Mouse (Mus musculus) inflammation-experienced regulatory T-cells, adult 6 months (primary cell): ENCODE measurements around the gene Tusc2. TPM values are rescaled to one million over a fixed set of nuclear protein-coding genes. Genes with fewer than 3 reads are reported as not detected.

ENCODE experiments used
- ATAC-seq: one replicate; pipeline ENCODE4 v1.8.0; 2017
- polyA plus RNA-seq, 3 experiments: library from polyadenylated mRNA; unstranded; fragments of 100-300 nt; shearing (Covaris generic); gene quantifications; one replicate each; pipeline ENCODE4 v1.2.1; 2017

Gene Tusc2
- polyA plus RNA-seq, 3 experiments from 2014 or later = 5.3 to 8.5 (median 7.7) TPM

GRCm38 (mm10) chr9:107612191-107612944, 49.3 kb downstream of the Tusc2 start:
- ATAC-seq = peak; percentile 91

- peak; percentile 63 for ATAC-seq
Measured at GRCm38 (mm10) chr9:107612945-107613569, 50.0 kb downstream of the Tusc2 start.

- ATAC-seq = no peak
Measured at GRCm38 (mm10) chr9:107615035-107615434, 52.0 kb downstream of the Tusc2 start.

Other genes with a start within 250 kb of the Tusc2 start
- gene Hemk1, start 224.9 kb upstream of the Tusc2 start, polyA plus RNA-seq = 10 to 100 TPM; 22.0 to 35.2 (median 29.8) TPM
- 1 to 10 TPM in 2 of 3 experiments, under 1 TPM in 1; 0.99 to 3.2 (median 1.3) TPM for gene 6430571L13Rik, start 222.7 kb upstream of the Tusc2 start, polyA plus RNA-seq
- under 1 TPM in 2 of 3 experiments, not detected in 1; 0.19 to 0.44 TPM for gene Cacna2d2, start 163.6 kb upstream of the Tusc2 start, polyA plus RNA-seq
- gene Tmem115, start 29.3 kb upstream of the Tusc2 start, polyA plus RNA-seq = 10 to 100 TPM; 17.5 to 28.0 (median 19.6) TPM
- gene Cyb561d2, start 21.1 kb upstream of the Tusc2 start, polyA plus RNA-seq = 10 to 100 TPM; 66.5 to 78.0 (median 67.2) TPM
- 10 to 100 TPM; 48.4 to 55.1 (median 54.4) TPM for gene Nprl2, start 21.0 kb upstream of the Tusc2 start, polyA plus RNA-seq
- 1 to 10 TPM; 1.8 to 2.9 (median 2.1) TPM for gene Zmynd10, start 16.0 kb upstream of the Tusc2 start, polyA plus RNA-seq
- 10 to 100 TPM; 77.8 to 84.6 (median 82.3) TPM for gene Rassf1, start 11.7 kb upstream of the Tusc2 start, polyA plus RNA-seq
- gene Hyal2, start 4.7 kb downstream of the Tusc2 start, polyA plus RNA-seq = 10 to 100 TPM in 2 of 3 experiments, 1 to 10 TPM in 1; 8.2 to 13.9 (median 10.3) TPM
- gene Hyal1, start 13.7 kb downstream of the Tusc2 start, polyA plus RNA-seq = 1 to 10 TPM; 2.9 to 7.0 (median 5.8) TPM
- gene Naa80, start 15.6 kb downstream of the Tusc2 start, polyA plus RNA-seq = 10 to 100 TPM; 13.8 to 23.8 (median 19.2) TPM
- gene Hyal3, start 17.6 kb downstream of the Tusc2 start, polyA plus RNA-seq = 1 to 10 TPM in 1 of 3 experiments, under 1 TPM in 2; 0.59 to 1.7 (median 0.94) TPM
- gene Ifrd2, start 24.4 kb downstream of the Tusc2 start, polyA plus RNA-seq = 10 to 100 TPM; 13.7 to 32.0 (median 31.7) TPM
- gene Sema3b, start 46.0 kb downstream of the Tusc2 start, polyA plus RNA-seq = not detected
- 100 to 1,000 TPM; 136 to 264 (median 154) TPM for gene Gnai2, start 72.1 kb downstream of the Tusc2 start, polyA plus RNA-seq
- gene Slc38a3, start 106.3 kb downstream of the Tusc2 start, polyA plus RNA-seq = not detected
- gene Gnat1, start 116.5 kb downstream of the Tusc2 start, polyA plus RNA-seq = 1 to 10 TPM in 1 of 3 experiments, under 1 TPM in 1, not detected in 1; 0.58 to 1.1 TPM
- gene Sema3f, start 147.2 kb downstream of the Tusc2 start, polyA plus RNA-seq = not detected
- 100 to 1,000 TPM; 305 to 399 (median 332) TPM for gene Rbm5, start 207.7 kb downstream of the Tusc2 start, polyA plus RNA-seq